Mouse (Mus musculus) bone marrow, adult 2 months (tissue): ENCODE results near the gene Edf1.

Source experiments
- CTCF ChIP-seq: fragments of 200-500 bp; IDR thresholded peaks from 2 replicates; pipeline ENCODE4 v1.5.1; 2011; ENCODE audit warnings: low read length, control low read depth; ENCODE audit not compliant: control insufficient read depth, insufficient read depth
- POLR2A ChIP-seq: fragments of 200-500 bp; IDR thresholded peaks from 2 replicates; pipeline ENCODE4 v1.6.1; 2011; ENCODE audit warnings: low read depth, mild to moderate bottlenecking, control low read depth, low read length, borderline replicate concordance; ENCODE audit not compliant: control insufficient read depth

DNA sequence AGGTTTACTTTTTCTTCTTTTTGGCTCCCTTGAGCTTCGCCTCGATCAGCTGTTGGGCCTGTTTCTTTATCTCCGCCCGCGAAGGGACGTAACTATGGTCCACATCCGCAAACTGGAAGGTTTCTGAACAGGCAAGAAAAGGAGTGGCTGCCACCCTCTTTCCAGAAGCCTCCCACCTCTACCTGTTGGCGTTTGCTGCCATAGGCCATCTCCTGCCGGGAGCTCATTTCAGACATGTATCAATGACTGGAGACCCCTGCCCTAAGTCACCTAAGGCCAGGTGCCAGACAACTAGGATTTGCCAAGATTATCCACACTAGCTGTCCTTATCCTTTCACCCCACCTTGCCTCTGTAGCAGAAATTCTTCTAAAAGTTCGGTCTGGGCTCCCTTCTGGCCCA lies 51.0 kb downstream of the Edf1 start:
- TF ChIP-seq CTCF = no peak
- no peak for TF ChIP-seq POLR2A
